Mouse (Mus musculus): ENCODE results near the gene Galntl6.

DNA sequence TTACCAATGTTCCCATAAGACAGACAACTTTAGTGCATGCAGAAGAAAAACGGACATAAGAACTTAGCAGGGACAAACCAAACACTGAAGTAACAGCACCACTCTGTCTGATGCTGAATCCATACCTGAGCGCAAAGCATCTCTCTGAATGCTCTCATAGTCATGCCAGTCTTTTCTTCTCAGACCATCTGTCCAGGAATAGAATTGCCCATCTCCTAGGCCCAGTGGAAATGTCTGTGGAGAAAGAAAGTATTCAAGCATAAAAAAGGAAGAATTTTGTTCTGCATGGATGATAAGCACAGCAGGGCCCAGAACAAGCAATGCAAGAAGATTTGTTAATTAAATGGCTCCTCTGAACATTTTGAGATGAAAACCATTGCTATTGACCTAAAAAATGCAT is 376.7 kb downstream of the Galntl6 start:
- TF ChIP-seq CTCF (conservative IDR thresholded peaks at IDR 0.05; ENCODE audit: low read length) (no peak), NANOG (IDR thresholded peaks at IDR 0.05; ENCODE audit: borderline replicate concordance, low read length) (no peak), POU5F1 (IDR thresholded peaks at IDR 0.05; ENCODE audit: borderline replicate concordance, low read length) (no peak)

Data from E14TG2a.4 (cell line).